Mouse (Mus musculus): ENCODE measurements around the gene Tex46. TPM values are rescaled to one million over a fixed set of nuclear protein-coding genes. Genes with fewer than 3 reads are reported as not detected.

Tex46 gene
- total RNA-seq, 2 experiments from 2014 or later: not detected

DNA sequence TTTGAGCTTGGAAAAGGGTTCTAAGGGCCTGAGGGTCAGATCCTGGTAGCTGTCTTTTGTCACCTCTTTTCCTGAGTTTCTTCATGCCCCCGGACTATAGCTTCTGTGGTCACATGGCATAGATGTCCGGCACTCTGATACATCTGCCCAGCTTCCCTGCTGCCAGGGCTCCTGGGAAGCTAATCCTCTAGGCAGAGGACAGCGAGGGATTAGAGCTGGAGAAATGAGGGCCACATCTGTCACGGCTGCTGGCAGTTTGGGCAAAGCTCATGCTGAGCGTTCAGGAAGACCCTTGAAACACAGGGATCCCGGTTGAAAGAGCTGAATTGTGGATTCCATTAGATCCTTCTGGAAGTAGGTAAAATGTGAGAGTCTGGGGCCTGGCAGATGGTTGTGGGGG is 12.2 kb downstream of the Tex46 start, which contains the start of gene Lactbl1:
Gene Lactbl1 (plus strand): TSS at position 234 of the 400 bp plus-strand sequence.
- no peak for ATAC-seq (replicated peaks; ENCODE audit: low FRiP score, low TSS enrichment, poor library complexity, severe bottlenecking)

DNA sequence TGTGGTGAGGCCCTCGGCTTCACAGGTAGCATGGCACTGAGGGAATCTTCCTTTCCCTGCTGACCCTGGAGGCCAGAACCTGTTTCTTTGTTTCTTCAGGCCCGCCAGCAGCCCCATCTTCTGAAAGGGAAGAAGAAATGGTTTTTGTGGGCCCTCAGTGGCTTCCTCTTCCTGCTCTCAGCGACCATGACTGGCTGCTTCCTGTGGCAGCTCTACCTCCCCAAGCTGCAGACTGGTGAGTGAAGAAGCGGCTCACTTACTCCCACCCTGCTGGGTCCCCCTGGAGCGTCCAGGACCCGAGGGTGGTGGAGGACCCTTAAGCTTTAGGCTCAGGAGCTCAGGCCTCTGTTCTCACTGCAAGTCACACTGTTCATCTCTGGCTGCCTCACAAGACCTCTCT is 16.4 kb downstream of the Tex46 start:
- no peak for ATAC-seq (replicated peaks; ENCODE audit: low FRiP score, low TSS enrichment, poor library complexity, severe bottlenecking)

- ATAC-seq (replicated peaks; ENCODE audit: low FRiP score, low TSS enrichment, poor library complexity, severe bottlenecking): no peak
These were observed 21.2 kb downstream of the Tex46 start for GRCm38 (mm10) chr4:136631237-136631994.

DNA sequence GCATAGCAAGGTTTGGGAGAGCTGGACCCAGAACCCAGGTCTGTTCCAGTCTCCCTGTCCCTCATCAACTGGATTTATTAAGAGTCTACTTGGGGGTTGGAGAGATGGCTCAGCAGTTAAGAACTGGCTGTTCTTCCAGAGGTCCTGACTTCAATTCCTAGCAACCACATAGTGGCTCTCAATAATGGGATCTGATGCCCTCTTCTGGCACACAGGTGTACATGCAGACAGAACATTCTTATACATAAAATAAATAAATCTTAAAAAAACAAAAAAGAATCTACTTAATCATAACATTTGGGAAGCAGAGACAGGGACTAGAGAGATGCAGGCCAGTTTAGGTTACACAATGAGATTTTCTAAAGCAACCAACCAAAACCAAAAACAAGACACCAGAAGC is 25.8 kb downstream of the Tex46 start:
- ATAC-seq (replicated peaks; ENCODE audit: low FRiP score, low TSS enrichment, poor library complexity, severe bottlenecking): no peak

DNA sequence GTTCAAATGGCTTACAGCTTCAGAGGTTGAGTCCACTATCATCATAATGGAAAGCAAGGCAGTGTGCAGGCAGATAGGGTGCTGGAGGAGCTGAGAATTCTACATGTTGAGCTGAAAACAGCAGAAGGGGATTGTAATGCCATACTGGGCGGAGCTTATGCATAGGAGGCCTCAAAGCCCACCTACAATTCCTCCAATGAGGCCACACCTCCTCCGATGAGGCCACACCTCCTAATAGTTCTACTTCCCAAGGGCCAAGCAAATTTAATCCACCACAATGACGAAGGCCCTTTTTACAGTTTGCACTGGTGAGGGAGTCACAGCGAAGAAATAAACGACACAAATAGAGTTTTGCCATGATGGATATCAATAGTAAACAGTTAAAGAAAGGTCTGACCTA is 26.3 kb downstream of the Tex46 start:
- ATAC-seq (replicated peaks; ENCODE audit: low FRiP score, low TSS enrichment, poor library complexity, severe bottlenecking): no peak

DNA sequence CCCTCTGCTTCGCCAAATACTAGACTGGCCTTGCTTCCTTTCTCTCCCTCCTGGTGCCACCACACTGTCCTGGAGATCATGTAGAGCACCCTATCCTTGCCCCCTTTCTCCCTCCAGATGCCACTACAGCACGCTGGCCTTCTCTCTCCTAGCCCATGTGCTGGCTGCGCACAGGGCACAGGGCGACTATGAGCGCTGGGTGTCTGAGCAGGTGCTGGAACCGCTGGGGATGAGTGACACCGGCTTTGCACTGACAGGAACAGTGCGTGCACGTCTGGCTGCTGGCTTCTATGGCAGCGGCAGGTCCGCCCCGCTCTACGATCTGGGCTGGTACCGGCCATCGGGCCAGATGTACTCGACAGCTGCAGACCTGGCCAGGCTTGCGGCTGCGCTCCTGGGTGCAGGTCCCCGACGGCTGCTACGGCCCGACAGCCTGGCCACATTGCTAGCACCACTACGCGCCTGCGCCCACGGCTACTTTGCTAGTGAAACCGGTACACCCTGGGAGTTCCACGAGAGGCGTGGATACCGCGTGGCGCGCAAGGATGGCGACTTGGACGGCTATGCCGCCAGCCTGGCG is 26.8 kb downstream of the Tex46 start:
- peak; percentile 48; the same call in 1 of the 2 replicates for ATAC-seq (replicated peaks; ENCODE audit: low FRiP score, low TSS enrichment, poor library complexity, severe bottlenecking)

- no peak for ATAC-seq (replicated peaks; ENCODE audit: low FRiP score, low TSS enrichment, poor library complexity, severe bottlenecking)
These were observed 27.5 kb downstream of the Tex46 start for GRCm38 (mm10) chr4:136637563-136638229.

- ATAC-seq (replicated peaks; ENCODE audit: low FRiP score, low TSS enrichment, poor library complexity, severe bottlenecking): no peak
These were observed 28.1 kb downstream of the Tex46 start for GRCm38 (mm10) chr4:136638230-136638750.

GRCm38 (mm10) chr4:136638890-136639289 is 28.7 kb downstream of the Tex46 start:
- peak; percentile 62 for ATAC-seq (replicated peaks; ENCODE audit: low FRiP score, low TSS enrichment, poor library complexity, severe bottlenecking)

GRCm38 (mm10) chr4:136648922-136649479 is 38.8 kb downstream of the Tex46 start:
- peak; percentile 64 for ATAC-seq (replicated peaks; ENCODE audit: low FRiP score, low TSS enrichment, poor library complexity, severe bottlenecking)

- no peak for ATAC-seq (replicated peaks; ENCODE audit: low FRiP score, low TSS enrichment, poor library complexity, severe bottlenecking)
These were observed 39.4 kb downstream of the Tex46 start for GRCm38 (mm10) chr4:136649480-136650196.

DNA sequence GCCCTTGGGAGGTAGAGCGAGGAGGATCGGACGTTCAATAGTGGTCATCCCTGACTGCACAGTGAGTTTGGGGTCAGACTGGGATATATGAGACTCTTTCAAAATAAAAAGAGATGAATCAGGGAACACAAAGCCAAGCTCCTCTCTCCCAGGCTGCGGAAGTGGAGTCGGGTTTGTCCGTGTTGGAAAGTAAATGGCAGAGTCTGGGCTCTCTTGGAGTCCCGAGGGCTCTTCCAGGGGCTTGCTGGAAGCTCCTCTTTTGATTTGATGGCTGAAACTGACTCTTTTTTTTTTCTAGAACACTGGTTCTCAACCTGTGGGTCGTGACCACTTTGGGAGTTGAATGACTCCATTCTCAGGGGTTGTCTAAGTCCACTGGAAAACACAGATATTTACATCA is 40.0 kb downstream of the Tex46 start:
- ATAC-seq (replicated peaks; ENCODE audit: low FRiP score, low TSS enrichment, poor library complexity, severe bottlenecking): no peak

GRCm38 (mm10) chr4:136651357-136651811 is 41.1 kb downstream of the Tex46 start:
- no peak for ATAC-seq (replicated peaks; ENCODE audit: low FRiP score, low TSS enrichment, poor library complexity, severe bottlenecking)

DNA sequence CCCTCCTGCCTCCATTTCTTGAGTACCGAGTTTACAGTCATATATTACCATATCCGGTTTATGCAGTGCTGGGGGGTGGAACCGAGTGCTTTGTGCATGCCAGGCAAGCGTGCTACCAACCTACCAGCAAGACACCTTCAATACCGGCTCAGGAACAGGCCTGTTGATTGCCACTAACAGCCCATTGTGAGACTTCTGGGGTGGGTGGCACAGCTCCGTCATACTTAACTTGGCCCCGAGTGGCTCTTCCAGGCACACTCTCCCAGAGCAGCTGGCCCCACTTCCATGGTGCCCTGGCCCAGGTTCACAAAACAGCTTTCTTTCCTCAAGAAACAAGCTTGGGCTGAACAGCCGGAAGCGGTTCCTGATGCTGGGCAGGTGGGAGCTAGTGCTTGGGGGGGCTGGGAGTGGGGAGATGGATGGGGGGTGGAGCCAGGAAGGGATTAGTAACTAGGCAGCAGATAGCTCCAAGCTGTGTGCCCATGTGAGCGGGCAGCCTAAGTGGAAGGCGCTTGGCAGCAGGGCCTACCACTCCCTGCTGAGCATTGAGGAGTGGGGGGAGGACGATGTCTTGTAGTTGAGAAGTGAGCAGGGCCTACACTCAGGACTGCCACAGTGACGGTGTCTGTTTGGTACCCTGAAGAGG is 41.8 kb downstream of the Tex46 start:
- no peak for ATAC-seq (replicated peaks; ENCODE audit: low FRiP score, low TSS enrichment, poor library complexity, severe bottlenecking)

DNA sequence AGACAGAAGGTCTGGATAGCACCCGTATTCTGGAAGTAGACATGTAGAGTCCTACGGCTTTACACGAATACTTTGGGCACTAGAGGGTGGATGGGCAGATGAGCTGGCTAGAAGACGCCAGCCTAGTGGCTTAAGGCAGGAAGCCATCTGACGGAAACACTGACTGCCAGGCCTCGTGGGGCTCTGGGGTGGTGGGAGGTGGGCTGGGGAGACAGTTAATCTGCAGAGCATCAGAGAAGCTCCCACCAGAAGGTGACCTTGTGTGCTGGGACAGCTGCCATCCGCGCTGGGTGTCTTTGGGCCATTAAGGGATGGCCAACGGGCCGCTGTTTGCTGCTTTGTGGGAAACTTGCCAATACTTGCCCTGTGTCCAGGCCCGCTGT is 42.3 kb downstream of the Tex46 start:
- no peak for ATAC-seq (replicated peaks; ENCODE audit: low FRiP score, low TSS enrichment, poor library complexity, severe bottlenecking)

DNA sequence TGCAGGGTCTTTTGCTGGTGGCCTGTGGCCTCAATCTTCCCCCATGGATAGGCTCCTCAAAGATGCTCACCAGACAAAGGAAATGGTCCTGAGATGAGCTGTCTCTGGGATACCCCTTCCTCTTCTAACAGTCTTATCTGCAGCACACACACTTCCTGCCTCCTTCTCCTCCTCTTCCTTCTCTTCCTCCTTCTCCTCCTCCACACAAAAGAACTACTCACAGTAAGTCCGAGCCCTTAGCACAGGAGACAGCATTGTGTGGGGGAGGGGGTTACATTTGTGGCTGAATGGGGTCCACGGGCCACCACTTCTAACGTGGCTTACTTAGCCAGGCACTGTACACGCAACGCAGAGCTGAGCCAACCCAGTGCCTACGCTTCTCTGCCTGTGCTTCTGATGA is 42.8 kb downstream of the Tex46 start:
- no peak for ATAC-seq (replicated peaks; ENCODE audit: low FRiP score, low TSS enrichment, poor library complexity, severe bottlenecking)

DNA sequence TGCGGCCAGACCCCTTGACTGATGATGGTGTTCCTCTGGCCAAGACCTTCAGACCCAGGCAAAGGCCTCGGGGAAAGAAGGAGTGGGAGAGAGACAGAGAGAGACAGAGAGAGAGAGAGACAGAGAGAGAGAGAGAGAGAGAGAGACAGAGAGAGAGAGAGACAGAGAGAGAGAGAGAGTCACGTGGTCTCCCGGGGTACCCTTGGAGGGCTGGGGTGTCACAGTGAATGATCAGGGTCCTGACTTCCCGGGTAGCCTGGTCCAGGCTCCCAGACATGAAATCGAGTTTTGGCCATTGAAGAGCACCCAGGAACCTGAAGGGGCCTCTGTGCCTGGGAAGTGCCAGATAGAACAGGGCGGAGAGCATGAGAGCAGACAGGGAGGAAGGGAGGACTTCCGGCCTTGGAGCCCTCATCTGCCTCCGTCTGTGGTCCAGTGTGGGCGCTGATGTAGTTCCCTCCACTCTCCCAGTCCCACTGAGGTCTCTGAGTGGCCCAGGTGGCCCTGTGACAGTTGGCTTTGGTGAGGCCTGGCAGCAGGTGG is 43.5 kb downstream of the Tex46 start:
- ATAC-seq (replicated peaks; ENCODE audit: low FRiP score, low TSS enrichment, poor library complexity, severe bottlenecking): no peak

DNA sequence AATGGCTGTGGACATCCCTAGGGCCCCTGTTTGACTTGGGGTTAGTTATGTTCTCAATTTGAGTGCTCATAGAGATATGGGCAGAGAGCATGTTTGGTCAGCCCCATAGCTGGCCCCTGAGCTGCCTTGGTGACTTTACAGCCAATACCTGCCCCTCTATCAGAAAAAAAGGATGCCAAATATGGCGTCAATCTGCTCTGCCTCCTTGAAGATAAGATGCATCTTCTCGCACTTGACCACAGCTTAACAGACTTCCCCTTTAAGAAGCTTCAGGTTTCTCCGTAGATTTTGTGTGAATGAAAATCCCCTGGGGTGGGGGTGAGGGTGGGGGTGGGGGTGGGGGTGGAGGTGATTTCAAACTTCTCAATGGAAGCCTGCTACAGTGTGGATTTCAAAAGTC is 47.7 kb downstream of the Tex46 start:
- ATAC-seq (replicated peaks; ENCODE audit: low FRiP score, low TSS enrichment, poor library complexity, severe bottlenecking): no peak
